Mouse (Mus musculus) adrenal gland, postnatal 25 days (tissue): ENCODE results near the gene Tmem30b. TPM values are rescaled to one million over a fixed set of nuclear protein-coding genes. Genes with fewer than 3 reads are reported as not detected.
"Not testable (repeated sequence)": the region's sequence is repeated elsewhere in the genome, so short reads cannot be mapped to it uniquely, and the experiment has no call there.

ENCODE experiments used
- DNase-seq: peaks from one replicate; pipeline ENCODE4 v3.0.0; 2021; ENCODE audit warnings: mixed read lengths
- total RNA-seq: library from RNA; stranded (reverse); gene quantifications from 2 replicates; pipeline ENCODE4 v1.2.3, GENCODE M21; 2021

Tmem30b gene
- total RNA-seq, 1 experiment from 2014 or later: not detected

DNA sequence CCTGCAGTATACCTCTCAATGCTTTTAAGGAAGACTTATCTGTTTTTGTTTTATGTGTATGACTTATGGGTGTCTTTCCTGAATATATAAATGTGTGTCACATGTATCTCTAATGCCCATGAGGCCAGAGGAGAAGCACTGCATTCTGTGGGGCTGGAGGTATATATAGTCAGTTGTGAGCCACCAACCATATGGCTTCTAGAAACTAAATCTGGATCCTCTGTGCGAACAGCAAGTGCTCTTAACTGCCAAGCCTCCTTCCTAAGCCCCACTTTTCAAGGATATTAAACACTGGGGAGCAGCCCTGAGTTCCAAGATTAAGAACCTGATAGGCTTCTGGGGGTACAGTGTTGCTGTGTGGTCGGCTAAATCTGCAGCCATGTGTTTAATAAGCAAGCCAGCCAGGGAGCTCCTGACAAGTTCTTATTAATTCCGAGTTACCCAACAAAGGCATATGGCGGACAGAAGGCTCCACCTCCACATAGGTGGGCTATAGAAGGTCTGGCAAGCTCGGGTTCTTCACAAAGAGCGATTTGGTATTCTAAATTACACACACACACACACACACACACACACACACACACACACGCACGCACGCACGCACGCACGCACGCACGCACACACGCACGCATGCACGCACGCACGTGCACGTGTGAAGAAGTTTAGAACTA, 12.5 kb upstream of the Tmem30b start:
- no peak for DNase-seq

DNA sequence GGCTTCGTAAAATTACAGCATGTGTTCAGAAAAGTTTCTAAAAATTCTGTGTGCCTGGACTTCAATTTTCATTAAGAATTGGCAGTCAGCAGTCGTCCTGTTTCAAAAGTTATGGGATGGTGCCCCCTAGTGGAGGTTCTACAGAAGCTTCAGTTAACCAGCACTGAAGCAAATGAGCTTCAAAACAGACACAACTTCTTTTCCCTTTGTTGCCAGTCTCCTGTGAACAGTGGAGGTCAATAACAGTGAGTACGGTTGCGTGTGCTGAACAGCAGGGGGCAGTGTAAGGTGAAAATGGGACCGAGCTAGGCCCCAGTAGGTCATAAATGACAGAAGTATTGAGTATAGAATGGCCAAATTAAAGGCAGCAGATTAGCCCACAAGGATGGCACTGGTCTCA, 8.0 kb upstream of the Tmem30b start:
- DNase-seq: peak; percentile 53

DNA sequence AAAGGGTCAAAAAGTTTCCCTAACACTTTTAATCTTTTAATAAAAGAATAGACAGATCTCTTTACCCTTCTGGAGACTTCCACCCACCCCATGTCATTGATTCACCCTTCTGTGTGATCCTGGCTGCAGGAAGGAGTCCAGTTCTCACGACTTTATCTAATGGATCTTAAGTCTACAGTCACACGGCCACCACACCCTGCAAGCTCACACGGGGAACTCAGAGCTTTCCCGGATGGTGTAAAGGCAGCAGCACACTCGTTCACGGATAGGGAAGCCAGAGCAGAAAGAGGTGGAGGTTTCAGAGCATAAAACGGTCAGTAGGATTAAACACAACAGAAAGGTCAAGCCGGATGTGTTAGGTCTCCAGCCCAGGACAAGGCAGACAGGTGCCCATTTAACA, 2.1 kb upstream of the Tmem30b start:
- DNase-seq: no peak

DNA sequence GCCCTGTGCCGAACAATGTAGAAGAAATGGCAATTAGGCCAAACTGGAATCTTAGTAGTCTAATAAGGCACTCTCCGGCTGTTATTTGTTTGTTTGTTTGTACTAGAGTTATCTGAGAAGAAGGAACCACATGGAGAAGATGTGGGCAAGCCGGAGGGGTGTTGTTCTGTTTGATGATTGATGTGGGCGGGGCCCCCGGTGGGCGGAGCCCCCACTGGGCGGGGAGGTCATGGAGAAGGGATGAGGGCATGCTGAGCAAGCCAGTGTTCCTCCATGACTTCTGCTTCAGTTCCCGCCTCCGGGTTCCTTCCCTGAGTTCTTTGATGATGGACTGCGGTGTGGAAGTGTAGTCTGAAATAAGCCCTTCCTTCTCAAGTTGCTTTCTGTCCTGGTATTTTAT, 1.5 kb upstream of the Tmem30b start:
- DNase-seq: no peak

DNA sequence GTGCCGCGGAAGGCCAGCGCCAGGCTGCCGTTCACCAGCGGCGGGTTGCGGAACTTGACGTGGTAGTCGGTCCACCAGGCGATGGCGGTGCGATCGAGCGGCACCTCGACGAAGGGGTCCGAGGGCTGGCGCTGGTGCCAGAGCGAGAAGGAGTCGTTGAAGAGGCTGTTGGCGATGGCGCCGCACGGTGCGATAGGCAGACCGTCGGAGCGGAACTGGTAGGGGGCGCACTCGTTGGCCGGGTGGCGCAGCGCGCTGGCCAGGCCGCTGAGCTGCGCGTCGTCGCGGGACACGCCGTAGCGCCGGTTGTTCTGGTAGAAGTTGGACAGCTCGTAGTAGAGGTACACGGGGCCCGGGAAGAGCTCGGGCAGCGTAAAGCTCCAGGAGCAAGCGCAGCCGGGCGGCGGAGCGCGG, 513 bp downstream of the Tmem30b start:
- DNase-seq: peak; percentile 49

- DNase-seq: no peak
These were observed 1.2 kb downstream of the Tmem30b start for GRCm38 (mm10) chr12:73544736-73545671.

GRCm38 (mm10) chr12:73543191-73543590, 3.0 kb downstream of the Tmem30b start:
- no peak for DNase-seq

GRCm38 (mm10) chr12:73540402-73540801, 5.8 kb downstream of the Tmem30b start:
- DNase-seq: no peak

DNA sequence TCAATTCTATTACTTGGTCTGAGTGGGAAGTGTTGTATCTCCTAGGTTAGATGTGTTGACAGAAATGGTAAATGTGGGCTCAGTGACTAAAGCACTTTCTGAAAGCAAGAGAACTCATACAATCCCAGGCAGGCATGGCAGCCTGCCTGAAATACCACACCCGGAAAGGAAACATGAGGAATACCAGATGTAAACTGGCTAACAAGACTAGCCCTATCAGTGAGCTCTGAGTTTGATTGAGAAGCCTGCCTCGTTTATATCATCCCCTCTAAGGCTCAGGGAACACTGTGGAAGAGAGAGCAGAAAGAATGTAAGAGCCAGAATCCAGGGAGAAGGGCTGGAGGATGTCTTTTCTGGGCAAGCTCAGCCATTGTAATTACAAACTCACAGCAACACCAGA, 7.0 kb downstream of the Tmem30b start:
- DNase-seq: no peak

DNA sequence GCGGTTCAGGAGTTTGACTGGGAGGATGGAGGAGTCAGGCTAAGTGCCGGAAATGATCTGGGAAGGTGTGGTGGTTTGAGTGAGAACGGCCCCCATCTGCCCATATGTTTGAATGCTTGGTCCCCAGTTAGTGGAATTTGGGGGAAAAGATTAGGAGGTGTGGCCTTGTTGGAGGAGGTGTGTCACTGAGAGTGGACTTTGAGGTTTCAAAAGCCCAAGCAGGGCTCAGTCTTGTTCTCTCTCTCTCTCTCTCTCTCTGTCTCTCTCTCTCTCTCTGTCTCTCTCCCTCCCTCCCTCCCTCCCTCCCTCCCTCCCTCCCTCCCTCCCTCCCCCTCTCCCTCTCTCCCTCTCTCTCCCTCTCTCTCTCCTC, 8.1 kb downstream of the Tmem30b start:
- not testable (repeated sequence) for DNase-seq

- DNase-seq: peak; percentile 26
These were observed 8.6 kb downstream of the Tmem30b start for GRCm38 (mm10) chr12:73537499-73538138.

GRCm38 (mm10) chr12:73534591-73534990, 11.6 kb downstream of the Tmem30b start:
- DNase-seq: peak; percentile 22

DNA sequence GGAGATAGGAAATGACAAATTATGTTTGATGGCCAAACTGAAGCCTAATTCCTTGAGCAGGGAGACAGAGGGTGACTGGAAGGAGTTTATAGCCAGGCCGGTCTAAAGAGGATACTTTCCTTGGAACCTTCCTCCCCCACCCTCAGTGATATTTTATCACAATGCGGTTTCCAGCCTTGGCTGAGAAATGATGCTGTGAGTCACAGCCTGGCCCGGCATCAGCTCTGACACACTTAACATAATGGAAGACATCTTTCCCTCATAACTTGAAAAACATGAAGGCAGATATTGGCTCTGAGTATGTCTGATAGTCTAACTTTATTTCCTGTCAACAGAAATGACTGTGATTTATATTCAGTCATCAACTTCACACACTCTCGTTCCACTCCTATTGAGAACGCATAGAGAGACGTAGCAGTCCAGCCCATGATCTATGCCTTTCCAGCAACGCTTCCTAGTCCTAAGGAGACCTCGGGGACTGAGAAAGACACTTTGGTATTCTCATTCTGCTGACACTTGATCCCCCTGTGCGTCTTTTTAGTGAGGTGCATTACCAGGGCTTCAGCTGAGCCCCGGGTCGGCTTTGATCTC, 14.2 kb downstream of the Tmem30b start:
- DNase-seq: peak; percentile 50

GRCm38 (mm10) chr12:73529590-73529989, 16.6 kb downstream of the Tmem30b start:
- DNase-seq: no peak

DNA sequence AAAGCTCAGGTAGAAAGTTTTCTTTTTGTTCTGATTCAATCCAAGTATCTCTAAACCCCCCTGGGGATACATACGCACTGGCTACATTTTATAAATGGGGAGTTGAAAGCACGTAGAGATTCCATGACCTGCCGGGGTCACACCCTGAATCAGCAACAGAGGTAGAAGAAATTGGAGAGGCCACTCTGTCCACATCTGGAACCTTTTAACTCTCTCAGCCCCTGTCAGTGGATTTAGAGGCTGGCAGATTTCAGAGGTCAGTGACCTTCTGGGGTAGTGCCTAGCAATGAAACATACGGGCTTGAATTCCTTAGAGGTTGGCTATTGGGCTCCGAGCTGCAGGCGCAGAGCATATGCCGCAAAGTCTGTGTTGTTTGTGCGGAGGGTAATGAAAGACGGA, 17.1 kb downstream of the Tmem30b start:
- no peak for DNase-seq

GRCm38 (mm10) chr12:73528142-73528541, 18.1 kb downstream of the Tmem30b start:
- not testable (repeated sequence) for DNase-seq

- no peak for DNase-seq
These were observed 20.8 kb downstream of the Tmem30b start for GRCm38 (mm10) chr12:73525254-73525885.

DNA sequence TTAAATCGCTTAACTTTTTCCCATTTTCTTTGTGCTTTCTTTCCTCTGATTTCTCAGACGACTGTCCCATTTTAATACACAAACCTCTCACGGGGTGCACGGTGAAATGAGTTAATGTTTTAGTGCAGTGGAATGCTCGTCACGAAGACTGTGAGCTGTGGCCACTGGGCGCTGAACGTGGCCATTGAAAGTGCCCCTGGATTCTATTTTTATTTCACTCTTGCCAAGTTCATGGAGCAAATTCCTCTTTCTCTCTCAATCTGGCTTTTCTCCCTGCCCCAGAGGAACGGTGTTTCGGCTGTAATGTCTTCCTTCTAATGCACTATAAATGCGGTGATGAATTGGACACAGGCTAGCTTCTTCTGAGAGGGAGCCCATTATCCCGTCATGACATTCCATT, 23.1 kb downstream of the Tmem30b start:
- DNase-seq: no peak

DNA sequence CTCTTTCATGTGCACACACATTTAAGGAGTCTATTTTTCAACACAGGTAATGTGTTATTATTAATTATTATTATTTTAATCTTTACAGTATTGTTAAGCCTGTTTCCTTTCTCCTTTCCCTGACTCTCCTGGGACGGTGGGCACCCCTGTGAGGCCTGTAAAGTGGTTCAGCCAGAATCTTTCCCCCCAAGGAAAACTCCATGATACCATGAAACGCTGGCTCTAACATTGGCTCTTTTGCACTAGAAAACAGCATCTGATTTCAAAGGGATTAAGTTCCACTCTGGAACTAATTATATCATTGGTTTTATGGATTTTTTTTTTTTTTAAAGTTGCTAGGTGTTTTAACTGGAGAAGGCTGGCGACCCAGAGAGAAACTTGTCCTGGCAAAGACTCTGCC, 24.2 kb downstream of the Tmem30b start:
- no peak for DNase-seq

DNA sequence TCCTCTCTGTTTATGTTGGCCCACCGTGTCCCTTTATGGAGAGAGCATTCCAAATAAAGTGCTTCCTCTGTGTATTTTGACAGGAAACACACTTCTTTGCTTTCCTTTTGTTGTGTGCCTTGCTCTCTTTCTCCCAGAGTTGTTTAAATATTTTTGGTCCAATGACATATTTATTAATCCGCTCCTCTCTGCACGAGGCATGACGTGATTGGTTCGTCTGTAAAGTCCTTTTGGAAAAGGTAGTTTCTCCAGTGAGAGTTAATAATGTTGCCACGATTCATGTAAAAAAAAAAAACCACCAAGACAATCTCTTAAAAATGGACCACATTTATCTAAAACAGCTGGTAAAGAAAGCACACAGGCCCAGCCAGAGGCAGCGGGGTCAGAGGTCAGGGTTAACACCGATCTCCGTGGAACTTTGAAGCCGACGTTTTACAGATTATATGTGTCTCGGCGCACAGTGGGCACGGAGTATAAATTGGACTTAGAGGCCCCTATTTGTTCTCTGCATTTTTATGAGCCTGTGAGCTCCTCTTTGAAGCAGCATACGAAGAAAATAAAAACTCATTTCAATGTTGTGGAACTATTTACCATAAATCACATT, 24.9 kb downstream of the Tmem30b start:
- no peak for DNase-seq

- DNase-seq: no peak
These were observed 28.4 kb downstream of the Tmem30b start for GRCm38 (mm10) chr12:73517768-73518167.
